In the genomic region with DNA sequence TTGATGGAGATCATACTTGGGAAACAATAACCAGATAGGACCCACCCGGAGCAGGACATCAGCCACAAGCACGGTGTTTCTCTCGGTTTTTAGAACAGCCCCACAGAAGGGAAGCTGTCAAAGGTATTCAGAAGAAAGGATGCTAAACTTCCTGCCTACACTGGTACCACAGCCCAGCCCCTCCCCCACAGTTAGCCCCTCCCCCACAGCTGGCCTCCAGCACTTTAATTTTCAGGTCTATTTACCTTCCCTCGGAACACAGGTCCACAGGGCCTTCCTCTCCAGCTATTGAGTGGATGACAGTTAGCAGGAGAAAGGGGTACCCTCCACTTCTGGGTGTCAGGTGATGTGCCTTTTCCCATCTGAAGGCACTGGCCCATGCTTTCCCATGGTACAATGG, we compare ENCODE assay signal across 33 mouse cellular contexts. TPM values are rescaled to one million over a fixed set of nuclear protein-coding genes. Genes with fewer than 3 reads are reported as not detected.
DNase-seq lines count a peak whose midpoint lies in the region; ATAC-seq and TF ChIP-seq lines count a peak whose summit lies in the region.
"Had no signal": no experiment of that assay in that cellular context is flagged by ENCODE, and none has a peak within 500 bp of the region (broad histone marks: within the 10 kb centered on the region; RNA-seq: fewer than 3 reads in every experiment).

No protein-coding gene starts in this region.

- no peak for TF ChIP-seq CTCF in thymus, adult 2 months (IDR thresholded peaks at IDR 0.05; ENCODE audit: borderline replicate concordance, control insufficient read depth, extremely low read depth, insufficient read depth, low read length, poor library complexity)
- TF ChIP-seq CTCF in heart, adult 2 months (IDR thresholded peaks at IDR 0.05) = no peak

- no peak overlapping the region for H3K4me3 ChIP-seq in thymus, adult 2 months (ENCODE audit: control insufficient read depth, insufficient read depth, low read length)
- no peak overlapping the region for H3K4me3 ChIP-seq in heart, adult 2 months
- H3K4me3 ChIP-seq: embryonic facial prominence, embryonic 12.5 days; embryonic facial prominence, embryonic 15.5 days; gastrocnemius, adult 2 months; heart, embryonic 13.5 days had no signal

- no peaks in the 10 kb centered on the region for H3K36me3 ChIP-seq in thymus, adult 2 months (ENCODE audit: control insufficient read depth, insufficient read depth, low read length)
- no peaks in the 10 kb centered on the region for H3K36me3 ChIP-seq in heart, adult 2 months (ENCODE audit: control insufficient read depth, insufficient read depth, low read length)
- H3K36me3 ChIP-seq: embryonic facial prominence, embryonic 12.5 days; embryonic facial prominence, embryonic 15.5 days; heart, embryonic 13.5 days had no signal

- no peaks in the 10 kb centered on the region for H3K27me3 ChIP-seq in thymus, adult 2 months (ENCODE audit: control insufficient read depth, insufficient read depth, low read length)
- H3K27me3 ChIP-seq in heart, adult 2 months (ENCODE audit: control insufficient read depth, insufficient read depth, low read length) = no peaks in the 10 kb centered on the region
- H3K27me3 ChIP-seq: embryonic facial prominence, embryonic 12.5 days; embryonic facial prominence, embryonic 15.5 days had no signal

- intact Hi-C loops in heart, adult 2 months (cut with DNase I) = no loop called here

- peaks cover 11% of the 10 kb centered on the region; the same call in 1 of the 2 replicates for H3K4me1 ChIP-seq in thymus, adult 2 months (replicated peaks; ENCODE audit: control insufficient read depth, insufficient read depth, low read length)
- no peaks in the 10 kb centered on the region for H3K4me1 ChIP-seq in heart, adult 2 months (ENCODE audit: control insufficient read depth, insufficient read depth, low read length)
- H3K4me1 ChIP-seq: embryonic facial prominence, embryonic 12.5 days; embryonic facial prominence, embryonic 15.5 days; heart, embryonic 13.5 days had no signal

- 46% methylated on average over 4 of the region's 4 CpGs for WGBS in thymus, adult 2 months
- 60% methylated on average over 4 of the region's 4 CpGs for WGBS in heart, adult 2 months

- TF ChIP-seq POLR2A in thymus, adult 2 months (IDR thresholded peaks at IDR 0.05; ENCODE audit: control insufficient read depth, extremely low read depth, insufficient read depth, low read length, poor library complexity) = no peak
- no peak for TF ChIP-seq POLR2A in heart, adult 2 months (IDR thresholded peaks at IDR 0.05; ENCODE audit: insufficient read depth, low read depth, low read length)

- no peak for TF ChIP-seq EP300 in heart, adult 2 months (IDR thresholded peaks at IDR 0.05; ENCODE audit: insufficient read depth, low read depth, low read length)

- peak; percentile 40 for DNase-seq in thymus, postnatal 14 days
- DNase-seq in thymus, adult 2 months = no peak
- DNase-seq in CD4-positive, CD25-positive, alpha-beta regulatory T cell, adult 2 months (ENCODE audit: low read depth, low spot score) = peak; percentile 64
- DNase-seq in adrenal gland, postnatal 10 days = no peak
- DNase-seq in lung, postnatal 36 days = no peak
- no peak for DNase-seq in heart, adult 2 months
- DNase-seq: adrenal gland, postnatal 14 days; cerebellum, adult 11 months; cerebellum, adult 2 months; cerebellum, adult 9-11 months; cerebellum, postnatal 25 days; forebrain, postnatal 0 days; gastrocnemius, adult 2 months; gastrocnemius, postnatal 14 days; heart, adult 11 months; heart, postnatal 14 days; heart, postnatal 4 days had no signal

- no peak overlapping the region for H3K27ac ChIP-seq in thymus, adult 2 months (ENCODE audit: control insufficient read depth, insufficient read depth, low read length)
- no peak overlapping the region for H3K27ac ChIP-seq in heart, adult 2 months
- H3K27ac ChIP-seq: embryonic facial prominence, embryonic 12.5 days; embryonic facial prominence, embryonic 15.5 days; gastrocnemius, adult 2 months; heart, embryonic 13.5 days; hindbrain, embryonic 14.5 days; hindbrain, postnatal 0 days had no signal

- H3K9ac ChIP-seq in heart, adult 2 months (ENCODE audit: low read depth, low read length) = no peak overlapping the region
- H3K9ac ChIP-seq: embryonic facial prominence, embryonic 12.5 days; embryonic facial prominence, embryonic 15.5 days; forebrain, postnatal 0 days; heart, embryonic 13.5 days; hindbrain, embryonic 14.5 days had no signal

- peak; percentile 48 for ATAC-seq in CD4-positive, CD25-positive, alpha-beta regulatory T cell, adult 4 months
- ATAC-seq in activated CD4-positive, CD25-positive, alpha-beta regulatory T cell, adult 4 months = peak; percentile 33
- ATAC-seq: forebrain, embryonic 14.5 days; forebrain, postnatal 0 days; hindbrain, postnatal 0 days had no signal

- H3K79me2 ChIP-seq in heart, adult 2 months (replicated peaks; ENCODE audit: control insufficient read depth, insufficient read depth, low read length) = no peaks in the 10 kb centered on the region

RNA-seq across cellular contexts. Expression of a gene that starts 4.7 kb away (rescaled TPM):
- polyA plus RNA-seq in thymus, adult 2 months (2012; rRNA removed) = 12.1 and 13.6 TPM in 2 replicates
- polyA plus RNA-seq in CD4-positive, CD25-positive, alpha-beta regulatory T cell, adult 4 months (2017; shearing (Covaris generic)) = 100 to 1,000 TPM in 1 of 2 experiments, 10 to 100 TPM in 1; 90.4 to 125 TPM
- 10 to 100 TPM; 90.9 to 94.0 TPM for polyA plus RNA-seq in activated CD4-positive, CD25-positive, alpha-beta regulatory T cell, adult 4 months (2017; shearing (Covaris generic))
- total RNA-seq in adrenal gland, postnatal 10 days (2021) = under 1 TPM; 0.61 to 0.93 TPM
- total RNA-seq in heart, adult 2 months (2021) = not detected
- polyA plus RNA-seq in heart, adult 2 months (2012; rRNA removed) = 0.56 and 0.62 TPM in 2 replicates
- total RNA-seq: adrenal gland, adult 18-20 months; adrenal gland, postnatal 14 days; adrenal gland, postnatal 4 days; common myeloid progenitor, adult 5-6 weeks; forebrain, postnatal 0 days; gastrocnemius, adult 2 months; gastrocnemius, postnatal 14 days; gastrocnemius, postnatal 4 days; heart, postnatal 14 days; heart, postnatal 4 days; hindbrain, postnatal 0 days; MEL had no signal
- polyA plus RNA-seq: C2C12; cerebellum, adult 2 months; embryonic facial prominence, embryonic 12.5 days; embryonic facial prominence, embryonic 15.5 days; forebrain, embryonic 11.5 days; forebrain, embryonic 14.5 days; forebrain, postnatal 0 days; heart, embryonic 13.5 days; hindbrain, embryonic 11.5 days; hindbrain, embryonic 14.5 days; hindbrain, postnatal 0 days had no signal

RNA-seq across cellular contexts. Expression of a gene that starts 42.2 kb away (rescaled TPM):
- 96.5 and 127 TPM in 2 replicates for polyA plus RNA-seq in thymus, adult 2 months (2012; rRNA removed)
- polyA plus RNA-seq in CD4-positive, CD25-positive, alpha-beta regulatory T cell, adult 4 months (2017; shearing (Covaris generic)) = 100 to 1,000 TPM; 183 to 184 TPM
- polyA plus RNA-seq in activated CD4-positive, CD25-positive, alpha-beta regulatory T cell, adult 4 months (2017; shearing (Covaris generic)) = 100 to 1,000 TPM; 223 to 231 TPM
- 100 to 1,000 TPM; 347 to 385 TPM for total RNA-seq in adrenal gland, postnatal 10 days (2021)
- total RNA-seq in heart, adult 2 months (2021) = 100 to 1,000 TPM; 699 to 921 TPM
- 643 and 921 TPM in 2 replicates for polyA plus RNA-seq in heart, adult 2 months (2012; rRNA removed)

Comparison
In these comparisons a context has a peak if more than half of its experiments do, and no peak if none do; other contexts are left out.
1. DNase-seq: peak in thymus, postnatal 14 days (single experiment) and CD4-positive, CD25-positive, alpha-beta regulatory T cell, adult 2 months (single experiment); none in thymus, adult 2 months (single experiment), adrenal gland, postnatal 10 days (single experiment), lung, postnatal 36 days (single experiment) and heart, adult 2 months (0 of 2).